Mouse (Mus musculus) erythroblast, adult 5-6 weeks (primary cell): ENCODE results near the gene Zfp169. TPM values are rescaled to one million over a fixed set of nuclear protein-coding genes. Genes with fewer than 3 reads are reported as not detected.
"Not testable (repeated sequence)": the region's sequence is repeated elsewhere in the genome, so short reads cannot be mapped to it uniquely, and the experiment has no call there.

Experiments used
- ATAC-seq: replicated peaks from 2 replicates; pipeline ENCODE4 v1.8.0; 2016; ENCODE audit warnings: moderate number of reproducible peaks, mild to moderate bottlenecking, moderate TSS enrichment, inconsistent platforms; ENCODE audit not compliant: poor library complexity, low FRiP score, severe bottlenecking
- total RNA-seq, 2 experiments: library from RNA; stranded (forward) in 1 of 2; stranded (reverse) in 1 of 2; fragments of 150-400 nt in 1 of 2; fragments of 200-764, 138-1000 nt in 1 of 2; gene quantifications; 2 replicates each; pipeline versions ENCODE4 v1.2.3 to v1.2.4; 2015 to 2017; ENCODE audit warnings: low replicate concordance in 2 of 2

Zfp169 gene
- total RNA-seq, 2 experiments from 2014 or later = 2.9 to 4.8 TPM

DNA sequence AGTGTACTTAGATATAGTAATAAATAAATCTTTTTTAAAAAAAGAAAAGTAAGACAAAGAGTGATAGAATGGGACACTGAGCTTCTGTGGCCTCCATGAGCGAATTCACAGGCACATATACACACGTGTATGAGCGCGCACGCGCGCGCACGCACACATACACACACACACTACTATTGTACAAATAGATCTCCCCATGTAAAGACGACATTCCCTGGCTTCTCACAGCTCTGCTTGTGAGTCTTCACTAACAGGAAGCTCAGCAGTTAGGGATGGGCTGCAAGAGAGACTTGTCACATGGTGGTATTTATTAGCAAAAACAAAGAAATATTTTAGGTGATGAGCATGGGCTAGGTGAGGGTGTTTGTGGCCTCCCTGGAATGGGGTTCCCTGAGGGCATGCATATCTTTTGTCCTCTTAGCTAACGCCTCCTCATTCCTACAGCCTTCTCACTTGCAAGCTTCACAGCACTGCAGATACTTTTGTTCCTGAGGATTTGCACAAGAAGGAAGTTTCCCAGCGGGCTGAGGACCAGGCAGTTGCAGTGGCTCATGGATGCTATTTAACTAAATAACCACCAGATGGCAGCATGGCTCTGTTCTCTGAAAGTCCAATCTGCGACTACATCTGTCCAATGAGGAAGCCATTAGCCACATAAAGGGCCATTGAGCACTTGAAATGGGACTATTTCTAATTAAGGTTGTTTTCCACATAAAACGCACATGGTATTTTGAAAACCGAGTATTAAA is 15.0 kb upstream of the Zfp169 start:
- peak; percentile 93 for ATAC-seq

DNA sequence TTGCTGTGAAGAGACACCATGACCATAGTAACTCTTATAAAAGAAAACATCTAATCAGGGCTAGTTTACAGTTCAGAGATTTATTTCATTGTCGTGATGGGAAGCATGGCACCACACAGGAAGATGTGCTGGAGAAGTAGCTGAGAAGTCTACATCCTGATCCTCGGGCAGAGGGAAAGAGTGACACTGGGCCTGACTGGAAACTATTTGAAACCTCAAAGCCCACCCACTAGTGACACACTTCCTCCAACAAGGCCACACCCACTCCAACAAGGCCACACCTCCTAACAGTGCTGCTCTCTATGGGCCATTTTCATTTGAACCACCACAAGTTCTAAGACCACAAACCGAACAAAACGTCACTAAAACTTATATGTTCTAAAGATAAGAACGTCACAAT is 12.5 kb upstream of the Zfp169 start:
- no peak for ATAC-seq

DNA sequence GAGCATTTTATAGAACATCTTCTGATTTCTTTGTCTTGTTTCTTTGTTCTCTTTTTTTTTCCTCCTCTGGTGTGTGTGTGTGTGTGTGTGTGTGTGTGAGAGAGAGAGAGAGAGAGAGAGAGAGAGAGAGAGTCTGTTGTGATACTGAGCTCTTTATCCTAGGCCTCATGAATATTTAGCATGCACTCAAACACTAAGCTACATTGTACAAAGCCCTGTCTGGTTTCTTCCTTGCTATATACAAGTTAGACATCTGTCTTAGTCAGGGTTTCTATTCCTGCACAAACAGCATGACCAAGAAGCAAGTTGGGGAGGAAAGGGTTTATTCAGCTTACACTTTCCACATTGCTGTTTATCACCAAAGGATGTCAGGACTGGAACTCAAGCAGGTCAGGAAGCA is 5.9 kb upstream of the Zfp169 start:
- not testable (repeated sequence) for ATAC-seq

- no peak for ATAC-seq
These were observed 2.6 kb upstream of the Zfp169 start for GRCm38 (mm10) chr13:48515861-48516260.

- no peak for ATAC-seq
These were observed 4.6 kb downstream of the Zfp169 start for GRCm38 (mm10) chr13:48508661-48509060.

- ATAC-seq = no peak
These were observed 10.8 kb downstream of the Zfp169 start for GRCm38 (mm10) chr13:48502422-48502821.

GRCm38 (mm10) chr13:48498676-48499075 is 14.6 kb downstream of the Zfp169 start:
- no peak for ATAC-seq

DNA sequence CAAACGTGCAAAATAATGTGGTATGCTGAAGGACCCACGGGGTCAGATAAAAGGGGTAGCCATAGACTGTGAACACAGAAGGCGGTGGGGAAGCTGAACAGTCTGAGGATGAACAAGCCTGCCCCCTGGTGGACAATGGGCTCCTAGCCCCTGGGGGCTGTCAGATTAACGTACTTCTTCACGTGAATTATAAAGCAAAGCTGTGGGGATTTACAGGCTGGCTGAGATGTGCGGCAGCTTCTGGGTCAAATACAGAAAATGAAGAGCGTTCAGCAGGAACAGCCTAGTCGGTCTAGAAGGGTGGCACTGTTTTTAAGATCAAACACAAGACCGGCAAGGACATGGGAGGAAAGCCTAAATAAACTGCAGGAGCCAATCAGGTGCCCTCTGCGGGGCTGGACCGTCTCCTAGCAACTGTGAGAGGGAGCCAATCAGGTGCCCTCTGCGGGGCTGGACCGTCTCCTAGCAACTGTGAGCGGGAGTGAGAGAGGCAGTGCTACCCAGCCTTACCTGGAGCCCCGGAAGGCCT is 15.5 kb downstream of the Zfp169 start:
- no peak; the same call in 1 of the 2 replicates for ATAC-seq

- no peak for ATAC-seq
These were observed 20.1 kb downstream of the Zfp169 start for GRCm38 (mm10) chr13:48493183-48493582.

GRCm38 (mm10) chr13:48490396-48491182 is 22.7 kb downstream of the Zfp169 start:
- ATAC-seq = no peak

DNA sequence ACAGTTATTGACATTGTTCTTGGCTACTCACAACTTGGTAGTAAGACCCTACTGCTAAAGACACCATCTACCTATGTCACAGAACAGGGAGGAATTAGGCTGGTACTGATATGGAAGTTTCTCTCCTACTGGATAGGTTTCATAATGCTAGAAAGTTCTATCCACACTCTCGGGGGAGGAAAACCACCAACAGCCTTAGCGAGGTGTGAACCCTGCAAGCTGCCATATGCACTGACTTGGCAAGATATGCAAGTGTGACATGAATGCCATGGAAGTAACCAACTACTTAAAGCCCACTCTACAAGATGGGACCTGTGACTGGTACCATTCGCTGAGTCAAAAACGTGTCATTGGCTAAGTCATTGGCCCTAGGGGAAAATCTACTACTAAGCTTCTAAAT is 29.6 kb downstream of the Zfp169 start:
- no peak for ATAC-seq

GRCm38 (mm10) chr13:48468656-48469180 is 44.5 kb downstream of the Zfp169 start:
- no peak for ATAC-seq

DNA sequence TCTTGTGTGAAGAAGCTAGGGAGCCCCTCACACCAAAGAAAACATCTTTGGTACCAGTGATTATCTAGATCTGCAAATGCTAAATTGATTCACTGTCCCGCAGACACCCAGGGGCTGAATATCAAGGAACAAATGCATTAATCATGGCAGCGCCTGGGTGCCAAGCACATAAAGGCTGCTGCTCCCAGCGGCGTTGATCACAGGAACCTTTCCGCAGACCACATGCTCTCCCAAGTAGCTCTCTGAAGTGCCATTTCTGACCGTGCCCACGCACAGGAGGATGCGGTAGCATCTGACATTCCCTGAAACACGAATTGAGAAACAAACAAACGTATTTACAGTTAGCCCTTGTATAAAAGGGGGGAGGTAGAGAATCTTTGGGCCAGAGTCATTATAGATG is 47.1 kb downstream of the Zfp169 start:
- ATAC-seq = no peak

DNA sequence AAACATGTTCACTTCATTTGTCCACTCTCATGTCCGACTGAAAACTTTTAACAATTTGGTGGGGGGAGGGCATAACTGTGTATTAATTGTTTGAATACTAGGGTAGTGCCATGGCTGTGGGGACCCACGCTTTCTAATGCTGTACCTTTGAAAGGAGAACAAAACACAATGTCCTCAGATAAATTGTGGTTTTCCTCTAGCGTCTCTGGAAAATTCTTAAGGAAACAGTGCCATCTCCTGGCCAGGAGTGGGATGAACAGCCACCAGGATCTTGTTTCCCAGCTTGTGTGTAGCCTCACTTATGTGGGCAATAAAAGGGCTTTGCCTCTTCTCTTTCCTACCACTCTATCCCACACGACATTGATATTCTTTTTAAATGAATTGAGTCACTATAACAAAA is 49.1 kb downstream of the Zfp169 start:
- ATAC-seq = no peak

DNA sequence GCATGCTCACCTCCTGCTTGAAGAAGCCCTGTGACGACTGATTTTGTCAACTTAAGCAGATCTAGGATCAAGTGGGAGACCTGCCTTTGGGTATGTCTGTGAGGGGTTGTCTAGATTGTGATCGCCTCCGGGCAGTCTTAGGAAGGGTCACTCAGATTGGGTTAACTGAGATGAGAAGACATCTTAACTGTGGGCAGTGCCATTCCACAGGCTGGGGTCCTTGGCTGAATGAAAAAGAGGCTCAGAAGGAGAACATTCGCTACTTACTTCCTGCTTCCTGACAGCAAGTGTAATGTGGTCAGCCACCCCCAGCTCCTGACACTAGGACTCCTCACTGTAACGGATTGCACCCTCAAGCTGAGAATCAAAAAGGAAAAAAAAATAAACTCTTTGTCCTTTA is 54.0 kb downstream of the Zfp169 start:
- no peak for ATAC-seq

GRCm38 (mm10) chr13:48448119-48448518 is 65.1 kb downstream of the Zfp169 start:
- no peak for ATAC-seq

DNA sequence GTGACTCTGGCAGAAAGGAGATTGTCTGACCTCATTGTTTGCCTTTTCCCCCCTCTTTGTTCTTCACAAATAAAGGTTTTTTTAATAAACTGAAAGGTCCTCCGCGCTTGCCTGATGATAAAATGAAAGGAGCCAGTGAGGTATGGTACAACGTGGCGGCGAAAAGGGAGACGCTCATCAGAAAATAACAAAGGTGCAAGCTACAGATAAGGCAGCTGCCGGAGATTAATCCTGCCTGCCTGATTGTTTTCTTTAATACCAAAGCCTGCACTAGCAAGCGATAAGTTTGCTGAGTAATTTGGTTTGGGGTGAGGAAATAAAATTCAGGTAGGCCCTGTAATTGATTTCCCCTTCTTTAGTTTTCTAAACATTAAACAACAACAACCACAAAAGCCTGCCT is 69.3 kb downstream of the Zfp169 start:
- no peak for ATAC-seq

GRCm38 (mm10) chr13:48438321-48438720 is 74.9 kb downstream of the Zfp169 start:
- no peak for ATAC-seq
